Mouse (Mus musculus): ENCODE data around the gene Tgfb3.

The Tgfb3 gene

DNA sequence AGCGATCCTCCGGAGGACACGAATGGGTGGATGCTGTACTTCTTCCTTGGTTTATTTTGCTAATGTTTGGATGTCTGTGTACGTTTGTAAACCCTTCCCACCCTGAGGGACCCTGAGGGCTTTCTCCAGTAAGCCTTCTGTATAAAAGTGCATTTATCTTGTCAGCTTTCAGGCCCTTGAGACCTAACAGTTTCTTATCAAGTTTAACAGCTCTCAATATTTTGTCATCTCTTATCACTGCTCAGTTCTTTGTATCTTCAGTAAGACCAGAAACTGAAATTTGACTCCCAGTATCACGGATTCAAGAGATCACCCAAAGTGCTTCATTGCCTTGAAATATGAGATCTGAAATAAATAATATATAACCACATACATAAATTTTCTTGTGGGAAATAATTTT lies 47.9 kb downstream of the Tgfb3 start:
- DNase-seq (ENCODE audit: low spot score), result no peak

- DNase-seq (ENCODE audit: low spot score), result no peak
Observed at GRCm38 (mm10) chr12:86027747-86028146, 51.1 kb downstream of the Tgfb3 start.

- no peak for DNase-seq (ENCODE audit: low spot score)
Observed at GRCm38 (mm10) chr12:86027000-86027399, 51.8 kb downstream of the Tgfb3 start.

GRCm38 (mm10) chr12:86025480-86025879 lies 53.4 kb downstream of the Tgfb3 start:
- no peak for DNase-seq (ENCODE audit: low spot score)

DNA sequence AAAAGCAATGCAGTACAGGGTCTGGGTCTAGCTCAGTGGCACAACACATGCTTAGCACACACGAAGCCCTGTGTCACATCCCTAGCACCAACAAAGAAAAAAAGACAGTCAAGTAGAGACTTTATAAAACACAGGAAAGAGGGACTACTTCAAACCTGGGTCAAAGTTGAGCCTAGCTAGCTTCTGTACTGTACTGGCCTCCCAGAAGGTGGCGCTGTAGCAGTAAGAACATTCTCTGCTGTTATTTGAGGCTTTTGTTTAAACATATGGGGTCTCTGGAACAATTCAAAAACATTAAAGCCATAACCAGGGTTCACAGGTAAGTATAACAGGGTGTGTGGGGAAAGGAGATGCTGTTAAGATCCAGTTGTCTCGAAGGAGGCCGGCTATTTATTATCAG lies 54.4 kb downstream of the Tgfb3 start:
- no peak for DNase-seq (ENCODE audit: low spot score)

DNA sequence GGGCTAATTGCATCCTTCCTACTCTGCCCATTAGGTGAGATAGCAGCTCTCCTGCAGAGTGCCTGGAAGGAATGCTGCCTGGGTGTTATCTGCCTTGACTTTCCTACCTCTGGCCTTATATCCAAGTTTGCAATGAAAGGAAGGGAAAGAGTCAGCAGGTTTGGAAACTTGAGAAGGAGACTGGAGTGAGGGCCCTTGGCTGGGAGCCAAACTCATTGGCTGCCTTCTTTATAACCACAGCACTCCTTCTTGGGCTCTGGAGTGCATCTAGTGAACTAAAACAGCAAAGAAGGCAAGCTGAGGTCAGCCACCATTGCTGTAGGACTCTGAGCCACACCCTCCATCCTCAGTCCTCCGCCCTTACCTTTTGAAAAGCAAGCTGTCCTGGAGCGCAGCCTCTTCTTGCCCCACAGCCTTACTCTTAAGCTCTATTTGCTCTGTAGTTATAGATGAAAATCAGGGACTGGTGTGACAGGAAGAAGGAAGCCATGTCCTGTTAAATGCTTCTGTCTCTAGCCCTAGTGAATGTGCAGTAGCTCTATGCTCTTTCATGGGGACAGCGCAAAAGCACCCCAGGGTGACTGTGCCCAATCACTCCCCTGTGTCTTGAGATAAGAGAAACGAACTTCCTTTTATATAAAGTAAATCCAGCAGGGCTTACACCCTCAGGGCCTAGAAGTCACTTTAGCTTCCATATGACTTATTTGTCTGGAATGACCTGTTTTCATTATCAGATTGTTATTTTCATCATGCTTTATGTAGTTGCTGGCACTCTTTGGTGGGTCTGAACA lies 55.6 kb downstream of the Tgfb3 start:
- no peak for DNase-seq (ENCODE audit: low spot score)

GRCm38 (mm10) chr12:86022282-86022984 lies 56.4 kb downstream of the Tgfb3 start:
- no peak for DNase-seq (ENCODE audit: low spot score)

DNA sequence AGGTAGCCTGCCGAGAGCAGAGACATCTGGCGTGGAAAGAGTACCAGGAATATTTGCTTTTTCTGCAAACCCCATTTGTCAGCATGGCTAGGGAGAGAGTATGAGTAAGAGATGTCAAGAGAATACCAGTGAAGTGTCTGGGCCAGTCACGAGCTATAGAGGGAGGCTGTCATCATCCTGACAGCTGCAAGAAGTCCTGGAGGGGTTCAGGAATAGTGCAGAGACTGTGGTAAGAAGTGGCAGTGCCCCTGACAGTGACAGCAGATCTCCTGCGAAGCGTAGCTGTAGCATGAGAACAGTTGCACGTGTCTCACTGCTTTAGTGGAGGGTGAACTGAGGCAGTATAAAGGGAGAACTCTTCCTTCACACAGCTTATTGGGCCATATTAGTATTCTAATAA lies 57.3 kb downstream of the Tgfb3 start:
- no peak for DNase-seq (ENCODE audit: low spot score)

GRCm38 (mm10) chr12:86017360-86017759 lies 61.5 kb downstream of the Tgfb3 start:
- DNase-seq (ENCODE audit: low spot score), result no peak

DNA sequence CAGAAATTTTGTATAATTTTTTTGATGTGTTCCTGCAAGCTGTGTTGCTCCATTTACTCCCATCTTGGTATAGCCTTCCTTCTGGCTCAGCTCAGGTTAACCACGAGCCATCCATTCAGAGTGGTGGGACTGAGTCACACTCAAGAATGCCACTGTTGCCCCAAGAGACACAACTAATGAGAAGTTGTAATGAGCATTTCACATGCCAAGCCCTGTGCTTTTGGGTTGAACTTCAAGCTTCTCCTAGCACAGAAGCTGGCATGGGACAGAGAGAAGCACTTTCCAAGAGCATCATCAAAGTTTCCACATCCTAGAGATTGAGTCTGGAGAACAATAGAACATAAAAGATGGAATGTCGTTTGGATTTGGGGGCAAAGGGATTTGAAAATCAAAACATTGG lies 63.7 kb downstream of the Tgfb3 start:
- DNase-seq (ENCODE audit: low spot score), result no peak

DNA sequence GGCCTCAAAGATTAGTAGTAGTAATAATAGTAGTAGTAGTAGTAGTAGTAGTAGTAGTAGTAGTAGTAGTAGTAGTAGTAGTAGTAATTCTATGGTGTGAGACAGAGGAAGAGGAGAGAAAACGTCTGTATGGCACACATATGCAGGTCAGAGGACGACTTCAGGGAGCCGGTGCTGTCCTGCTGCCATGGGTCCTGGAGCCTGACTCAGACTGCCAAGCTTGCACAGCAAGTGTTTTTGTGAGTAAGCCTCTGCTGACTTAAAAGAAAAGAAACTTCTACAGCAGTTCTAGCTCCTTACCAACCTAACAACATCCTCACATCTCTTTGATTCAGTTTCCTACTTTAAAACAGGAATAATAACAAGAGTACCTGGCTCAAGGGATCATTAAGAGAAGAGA lies 64.2 kb downstream of the Tgfb3 start:
- DNase-seq (ENCODE audit: low spot score), result no peak

- no peak for DNase-seq (ENCODE audit: low spot score)
Observed at GRCm38 (mm10) chr12:86014174-86014573, 64.7 kb downstream of the Tgfb3 start.

DNA sequence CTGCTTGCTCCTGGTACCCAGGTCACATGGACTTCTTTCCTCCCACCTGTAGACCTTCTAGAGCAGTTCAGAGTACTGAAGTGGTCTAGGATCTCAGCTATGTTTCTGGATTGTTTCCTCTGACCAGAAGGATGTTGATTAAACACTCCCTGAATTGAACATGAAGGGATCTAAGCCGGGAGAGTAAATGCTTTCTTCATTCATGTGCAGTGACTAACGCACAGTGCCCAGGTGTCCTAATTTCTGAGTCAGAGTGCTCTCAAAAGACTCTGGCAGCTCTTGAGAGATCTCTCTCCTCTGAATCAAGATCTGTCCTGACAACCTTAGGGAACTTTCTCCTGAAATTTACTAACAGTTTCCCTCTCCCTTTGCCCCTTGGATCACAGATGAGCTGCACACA lies 66.6 kb downstream of the Tgfb3 start:
- DNase-seq (ENCODE audit: low spot score), result no peak

GRCm38 (mm10) chr12:86010656-86011055 lies 68.2 kb downstream of the Tgfb3 start:
- no peak for DNase-seq (ENCODE audit: low spot score)

GRCm38 (mm10) chr12:86007377-86007776 lies 71.5 kb downstream of the Tgfb3 start:
- no peak for DNase-seq (ENCODE audit: low spot score)

All from c-Kit-positive CD71-positive TER-119-positive erythroid progenitor cells, embryonic 14.5 days (primary cell).